Mouse (Mus musculus) 3134 (cell line): ENCODE data around the gene Pphln1.

Source experiments
- DNase-seq: peaks from one replicate; pipeline ENCODE4 v3.0.0-alpha.2; 2011; ENCODE audit warnings: low spot score; ENCODE audit not compliant: insufficient read length; ENCODE audit errors: extremely low read depth

Pphln1 gene

GRCm38 (mm10) chr15:93499866-93500265 lies 101.7 kb downstream of the Pphln1 start:
- DNase-seq = no peak

- DNase-seq = no peak
These were observed 104.6 kb downstream of the Pphln1 start for GRCm38 (mm10) chr15:93502703-93503102.

GRCm38 (mm10) chr15:93503201-93503745 lies 105.1 kb downstream of the Pphln1 start:
- DNase-seq = no peak

- DNase-seq = no peak
These were observed 106.7 kb downstream of the Pphln1 start for GRCm38 (mm10) chr15:93504808-93505207.

GRCm38 (mm10) chr15:93510690-93511336 lies 112.7 kb downstream of the Pphln1 start:
- DNase-seq = no peak

- DNase-seq = no peak
These were observed 114.3 kb downstream of the Pphln1 start for GRCm38 (mm10) chr15:93512437-93512836.

- DNase-seq = no peak
These were observed 115.8 kb downstream of the Pphln1 start for GRCm38 (mm10) chr15:93513939-93514341.

- no peak for DNase-seq
These were observed 117.2 kb downstream of the Pphln1 start for GRCm38 (mm10) chr15:93515316-93515715.

- DNase-seq = no peak
These were observed 118.9 kb downstream of the Pphln1 start for GRCm38 (mm10) chr15:93517022-93517565.

- DNase-seq = no peak
These were observed 120.2 kb downstream of the Pphln1 start for GRCm38 (mm10) chr15:93518143-93518902.

GRCm38 (mm10) chr15:93518941-93519835 lies 121.0 kb downstream of the Pphln1 start:
- no peak for DNase-seq

- DNase-seq = no peak
These were observed 122.0 kb downstream of the Pphln1 start for GRCm38 (mm10) chr15:93519836-93520826.

GRCm38 (mm10) chr15:93521088-93521786 lies 123.1 kb downstream of the Pphln1 start:
- no peak for DNase-seq

GRCm38 (mm10) chr15:93521787-93522180 lies 123.6 kb downstream of the Pphln1 start:
- DNase-seq = no peak

GRCm38 (mm10) chr15:93525305-93525917 lies 127.3 kb downstream of the Pphln1 start:
- no peak for DNase-seq

- DNase-seq = no peak
These were observed 131.9 kb downstream of the Pphln1 start for GRCm38 (mm10) chr15:93529831-93530702.

- DNase-seq = no peak
These were observed 132.5 kb downstream of the Pphln1 start for GRCm38 (mm10) chr15:93530703-93531032.

GRCm38 (mm10) chr15:93536191-93536590 lies 138.0 kb downstream of the Pphln1 start:
- no peak for DNase-seq
